Mouse (Mus musculus) urinary bladder, postnatal 10 days (tissue): ENCODE measurements around the gene Pik3r1.

Experiments
- DNase-seq: peaks from one replicate; pipeline ENCODE4 v3.0.0; 2022; ENCODE audit warnings: low spot score

Pik3r1 gene

GRCm38 (mm10) chr13:101707226-101707625, 60.8 kb downstream of the Pik3r1 start:
- no peak for DNase-seq

GRCm38 (mm10) chr13:101706426-101706825, 61.6 kb downstream of the Pik3r1 start:
- DNase-seq = no peak

- DNase-seq = no peak
Measured at GRCm38 (mm10) chr13:101702096-101702775, 65.8 kb downstream of the Pik3r1 start.

- no peak for DNase-seq
Measured at GRCm38 (mm10) chr13:101701632-101702031, 66.4 kb downstream of the Pik3r1 start.

GRCm38 (mm10) chr13:101699742-101700141, 68.3 kb downstream of the Pik3r1 start:
- DNase-seq = no peak

GRCm38 (mm10) chr13:101697966-101698365, 70.1 kb downstream of the Pik3r1 start:
- DNase-seq = no peak

GRCm38 (mm10) chr13:101697461-101697860, 70.6 kb downstream of the Pik3r1 start:
- no peak for DNase-seq

- no peak for DNase-seq
Measured at GRCm38 (mm10) chr13:101696827-101697226, 71.2 kb downstream of the Pik3r1 start.

- no peak for DNase-seq
Measured at GRCm38 (mm10) chr13:101696316-101696715, 71.7 kb downstream of the Pik3r1 start.

- peak; percentile 64 for DNase-seq
Measured at GRCm38 (mm10) chr13:101695876-101696275, 72.1 kb downstream of the Pik3r1 start.

GRCm38 (mm10) chr13:101694496-101695251, 73.3 kb downstream of the Pik3r1 start:
- DNase-seq = peak; percentile 24

- peak; percentile 21 for DNase-seq
Measured at GRCm38 (mm10) chr13:101693967-101694495, 74.0 kb downstream of the Pik3r1 start.

GRCm38 (mm10) chr13:101692866-101693691, 74.9 kb downstream of the Pik3r1 start:
- no peak for DNase-seq

GRCm38 (mm10) chr13:101692239-101692784, 75.7 kb downstream of the Pik3r1 start:
- DNase-seq = no peak

- DNase-seq = no peak
Measured at GRCm38 (mm10) chr13:101691669-101692068, 76.3 kb downstream of the Pik3r1 start.

GRCm38 (mm10) chr13:101690911-101691655, 76.9 kb downstream of the Pik3r1 start:
- DNase-seq = no peak

- no peak for DNase-seq
Measured at GRCm38 (mm10) chr13:101690167-101690566, 77.8 kb downstream of the Pik3r1 start.

- DNase-seq = no peak
Measured at GRCm38 (mm10) chr13:101686256-101686655, 81.8 kb downstream of the Pik3r1 start.

GRCm38 (mm10) chr13:101684706-101685105, 83.3 kb downstream of the Pik3r1 start:
- DNase-seq = no peak

- no peak for DNase-seq
Measured at GRCm38 (mm10) chr13:101682378-101682777, 85.6 kb downstream of the Pik3r1 start.

GRCm38 (mm10) chr13:101680083-101680482, 87.9 kb downstream of the Pik3r1 start:
- no peak for DNase-seq
